ENCODE assay signal across 35 mouse cellular contexts in the genomic region with DNA sequence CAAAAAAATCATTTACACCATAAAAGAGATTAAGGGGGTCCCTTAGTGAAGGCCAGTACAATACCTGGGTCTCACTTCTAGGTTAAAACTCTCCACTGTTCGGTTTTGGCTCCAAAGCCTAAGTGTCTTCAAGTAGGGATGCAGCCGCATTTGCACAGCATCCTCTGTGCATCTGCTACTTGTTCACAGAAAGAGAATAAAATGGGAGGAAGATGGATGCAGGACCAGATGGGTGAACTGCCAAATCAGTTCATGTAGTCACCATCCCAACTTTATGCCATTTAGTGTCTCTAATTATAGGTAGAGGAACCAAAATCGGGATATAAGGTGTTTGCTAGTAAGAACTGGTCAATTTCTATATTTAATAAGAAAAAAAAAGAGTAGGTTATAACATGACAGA.
"Had no signal": no experiment of that assay in that cellular context is flagged by ENCODE, and none has a peak within 500 bp of the region (broad histone marks: within the 10 kb centered on the region; RNA-seq: fewer than 3 reads in every experiment).

No protein-coding gene starts in this region.

- H3K9ac ChIP-seq: heart, embryonic 12.5 days; heart, embryonic 13.5 days; heart, embryonic 15.5 days; hindbrain, embryonic 12.5 days; hindbrain, embryonic 13.5 days; hindbrain, embryonic 14.5 days; hindbrain, embryonic 15.5 days; intestine, embryonic 15.5 days; kidney, embryonic 15.5 days had no signal

- DNase-seq: heart, postnatal 10 days; heart, postnatal 14 days; heart, postnatal 36 days; heart, postnatal 4 days; kidney, adult 11 months; kidney, adult 18-20 months; kidney, adult 2 months; kidney, adult 8-10 months; kidney, adult 9 months; kidney, postnatal 10 days; kidney, postnatal 14 days; kidney, postnatal 25 days; kidney, postnatal 36 days; kidney, postnatal 4 days; layer of hippocampus, adult 9-11 months; layer of hippocampus, postnatal 36 days had no signal

- H3K4me3 ChIP-seq: heart, embryonic 10.5 days; heart, embryonic 12.5 days; heart, embryonic 13.5 days; heart, embryonic 15.5 days; hindbrain, embryonic 10.5 days; hindbrain, embryonic 12.5 days; hindbrain, embryonic 13.5 days; hindbrain, embryonic 15.5 days; intestine, embryonic 15.5 days; kidney, embryonic 15.5 days; layer of hippocampus, adult 2 months had no signal

- ATAC-seq: hindbrain, embryonic 16.5 days; hindbrain, postnatal 0 days; inflammation-experienced regulatory T-cells, adult 6 months; intestine, embryonic 15.5 days; intestine, embryonic 16.5 days; intestine, postnatal 0 days had no signal

- H3K4me1 ChIP-seq: heart, embryonic 10.5 days; heart, embryonic 12.5 days; heart, embryonic 13.5 days; heart, embryonic 15.5 days; hindbrain, embryonic 12.5 days; hindbrain, embryonic 13.5 days; hindbrain, embryonic 15.5 days; intestine, embryonic 15.5 days; kidney, embryonic 15.5 days had no signal

- H3K9me3 ChIP-seq: heart, embryonic 10.5 days; heart, embryonic 12.5 days; heart, embryonic 13.5 days; heart, embryonic 15.5 days; hindbrain, embryonic 10.5 days; hindbrain, embryonic 12.5 days; hindbrain, embryonic 13.5 days; hindbrain, embryonic 15.5 days; intestine, embryonic 15.5 days; kidney, embryonic 15.5 days had no signal

- H3K27me3 ChIP-seq: heart, embryonic 12.5 days; heart, embryonic 13.5 days; heart, embryonic 15.5 days; hindbrain, embryonic 12.5 days; hindbrain, embryonic 13.5 days; hindbrain, embryonic 15.5 days; intestine, embryonic 15.5 days; kidney, embryonic 15.5 days had no signal

- H3K4me2 ChIP-seq: heart, embryonic 11.5 days; heart, embryonic 12.5 days; heart, embryonic 13.5 days; heart, embryonic 15.5 days; hindbrain, embryonic 12.5 days; hindbrain, embryonic 13.5 days; hindbrain, embryonic 14.5 days; hindbrain, embryonic 15.5 days; intestine, embryonic 15.5 days; kidney, embryonic 15.5 days had no signal

- H3K27ac ChIP-seq: heart, embryonic 10.5 days; heart, embryonic 13.5 days; heart, embryonic 15.5 days; hindbrain, embryonic 10.5 days; hindbrain, embryonic 12.5 days; hindbrain, embryonic 13.5 days; hindbrain, embryonic 14.5 days; hindbrain, embryonic 15.5 days; hindbrain, postnatal 0 days; intestine, embryonic 15.5 days; kidney, embryonic 15.5 days; kidney, postnatal 0 days; layer of hippocampus, adult 2 months had no signal

- H3K36me3 ChIP-seq: heart, embryonic 10.5 days; heart, embryonic 12.5 days; heart, embryonic 13.5 days; heart, embryonic 15.5 days; hindbrain, embryonic 10.5 days; hindbrain, embryonic 12.5 days; hindbrain, embryonic 13.5 days; hindbrain, embryonic 15.5 days; intestine, embryonic 15.5 days; kidney, embryonic 15.5 days had no signal
